Mouse (Mus musculus) bone marrow macrophage, adult 2 months (primary cell): ENCODE measurements around the gene Prkce. TPM values are rescaled to one million over a fixed set of nuclear protein-coding genes. Genes with fewer than 3 reads are reported as not detected.

Source experiments
- H3K27ac ChIP-seq: 2 replicates; pipeline ENCODE4 v1.5.1; 2012; ENCODE audit warnings: low read depth, low read length; ENCODE audit not compliant: insufficient read depth
- H3K4me1 ChIP-seq: 2 replicates; pipeline ENCODE4 v1.6.1; 2012; ENCODE audit warnings: low read length; ENCODE audit not compliant: control insufficient read depth, insufficient read depth
- H3K4me3 ChIP-seq: 2 replicates; pipeline ENCODE4 v1.5.1; 2012; ENCODE audit warnings: mild to moderate bottlenecking, low read length, moderate library complexity; ENCODE audit not compliant: insufficient read depth
- CTCF ChIP-seq: IDR thresholded peaks from 2 replicates; pipeline ENCODE4 v1.5.1; 2012; ENCODE audit warnings: low read depth, mild to moderate bottlenecking, low read length, moderate library complexity
- POLR2A ChIP-seq: IDR thresholded peaks from 2 replicates; pipeline ENCODE4 v1.6.1; 2012; ENCODE audit warnings: mild to moderate bottlenecking, low read depth, low read length, borderline replicate concordance
- polyA plus RNA-seq: library from polyadenylated mRNA; stranded (reverse); fragments of >200 nt; gene quantifications from 2 replicates; pipeline ENCODE4 v1.2.4, GENCODE M21; 2012; ENCODE audit not compliant: missing spikeins, insufficient read depth, insufficient read length

The Prkce gene
- polyA plus RNA-seq, 1 experiment: 1.8 TPM

- no peak overlapping the region for H3K27ac ChIP-seq
- H3K4me1 ChIP-seq: no peaks in the 10 kb centered on the region
- no peak for TF ChIP-seq POLR2A
- no peak for TF ChIP-seq CTCF
- no peak overlapping the region for H3K4me3 ChIP-seq
Observed at GRCm38 (mm10) chr17:86523843-86524242, 356.3 kb downstream of the Prkce start.

DNA sequence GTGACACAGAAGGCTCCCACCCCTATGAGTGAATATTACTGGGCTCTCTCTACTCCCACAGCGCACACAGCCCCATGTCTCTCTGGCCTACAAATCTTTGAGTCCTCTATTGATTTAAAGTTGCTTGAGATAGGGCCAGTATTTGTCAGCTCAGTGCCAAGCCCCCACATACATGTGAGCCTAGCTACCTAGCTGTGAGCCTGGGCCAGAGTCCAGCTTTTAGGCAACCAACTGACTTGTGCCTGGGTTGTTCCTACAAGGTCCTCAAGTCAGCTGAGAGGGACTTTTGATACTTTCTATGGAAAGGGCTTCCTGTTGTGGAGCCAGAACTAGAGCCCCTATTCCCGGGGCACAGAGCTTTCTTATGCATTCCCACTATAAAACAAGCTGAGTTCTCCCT lies 357.5 kb downstream of the Prkce start:
- no peak overlapping the region for H3K4me3 ChIP-seq
- H3K4me1 ChIP-seq: no peaks in the 10 kb centered on the region
- no peak for TF ChIP-seq CTCF
- no peak for TF ChIP-seq POLR2A
- no peak overlapping the region for H3K27ac ChIP-seq

DNA sequence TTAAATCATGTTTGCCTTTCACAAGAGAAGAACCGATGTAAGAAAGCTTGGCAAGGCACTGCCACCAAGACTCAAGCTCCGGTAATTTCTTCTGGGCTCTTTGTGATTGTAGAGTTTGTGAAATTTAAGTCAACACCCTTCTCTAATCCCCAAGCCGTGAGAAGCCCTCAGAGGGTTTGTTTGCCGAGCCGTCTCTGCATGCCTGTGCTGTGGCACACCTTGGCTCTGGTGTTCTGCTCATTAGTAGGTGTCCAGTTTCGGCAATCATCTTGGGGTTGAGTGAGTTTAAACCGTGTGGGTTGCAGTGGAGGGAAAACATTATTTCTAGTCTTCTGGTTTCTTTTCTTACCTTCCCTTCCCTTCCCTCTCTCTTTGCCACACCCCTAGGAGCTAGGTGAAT lies 358.4 kb downstream of the Prkce start:
- Histone ChIP-seq H3K4me3 (no peak overlapping the region), H3K4me1 (no peaks in the 10 kb centered on the region), H3K27ac (no peak overlapping the region)
- TF ChIP-seq CTCF: no peak
- TF ChIP-seq POLR2A: no peak

DNA sequence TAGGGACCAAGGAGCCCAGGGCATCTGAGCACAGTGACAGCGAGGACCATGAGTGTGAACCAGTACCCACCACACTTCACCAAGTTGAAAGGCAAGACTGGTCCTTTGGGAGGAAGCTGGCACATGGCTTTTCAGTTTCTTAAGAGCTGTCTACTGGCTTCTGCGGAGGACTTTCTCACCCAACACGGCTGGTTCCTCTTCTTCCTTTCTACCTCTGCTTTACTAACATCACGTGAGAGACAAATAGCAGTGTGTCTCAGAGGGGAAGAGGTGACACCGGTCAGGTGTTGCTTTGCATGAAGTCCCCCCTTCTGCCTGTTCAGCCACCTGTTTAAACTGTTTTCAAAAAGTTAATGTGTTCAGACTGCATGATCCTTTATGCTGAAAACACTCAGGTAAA lies 359.7 kb downstream of the Prkce start:
- Histone ChIP-seq H3K4me1 (no peaks in the 10 kb centered on the region), H3K4me3 (no peak overlapping the region), H3K27ac (no peak overlapping the region)
- TF ChIP-seq POLR2A: no peak
- TF ChIP-seq CTCF: no peak

DNA sequence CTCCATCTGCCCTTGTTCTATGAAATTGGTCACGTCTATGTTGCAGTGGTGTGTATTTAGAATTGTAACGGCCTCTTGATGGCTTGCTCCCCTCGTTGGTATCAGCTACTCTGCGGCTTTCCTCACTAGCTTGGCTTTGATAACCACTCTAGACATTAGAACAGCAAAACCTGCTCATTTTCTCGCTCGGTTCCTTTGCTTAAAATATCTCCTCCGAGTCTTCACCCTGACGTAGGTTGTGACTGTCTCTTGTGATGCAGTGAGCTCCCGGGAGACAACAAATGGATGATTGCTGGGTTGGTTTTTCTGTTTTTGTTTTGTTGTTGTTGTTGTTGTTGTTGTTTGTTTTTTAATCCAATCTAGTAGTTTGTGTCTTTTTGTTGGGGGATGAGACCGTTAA lies 361.4 kb downstream of the Prkce start:
- Histone ChIP-seq H3K4me1 (no peaks in the 10 kb centered on the region), H3K27ac (no peak overlapping the region), H3K4me3 (no peak overlapping the region)
- TF ChIP-seq POLR2A (no peak), CTCF (no peak)

DNA sequence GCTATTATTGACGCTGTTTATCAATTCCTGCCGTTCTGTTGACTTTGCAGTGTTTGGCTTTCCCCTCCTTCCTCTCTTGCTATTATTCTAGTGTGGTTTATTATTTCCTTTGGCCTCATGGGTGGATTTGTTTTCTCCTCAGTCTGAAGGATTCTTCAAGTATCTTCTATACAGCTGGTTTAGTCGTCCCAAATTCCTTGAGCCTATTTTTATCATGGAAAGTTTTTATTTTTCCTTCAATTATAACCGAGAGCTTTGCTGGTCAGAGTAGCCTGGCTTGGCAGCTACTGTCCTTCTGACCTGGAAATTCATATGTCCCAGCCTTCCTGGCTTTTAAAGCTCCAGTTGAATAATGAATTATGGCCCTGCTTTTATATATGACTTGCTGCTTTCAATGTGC lies 361.8 kb downstream of the Prkce start:
- Histone ChIP-seq H3K4me3 (no peak overlapping the region), H3K27ac (no peak overlapping the region), H3K4me1 (no peaks in the 10 kb centered on the region)
- TF ChIP-seq CTCF: no peak

DNA sequence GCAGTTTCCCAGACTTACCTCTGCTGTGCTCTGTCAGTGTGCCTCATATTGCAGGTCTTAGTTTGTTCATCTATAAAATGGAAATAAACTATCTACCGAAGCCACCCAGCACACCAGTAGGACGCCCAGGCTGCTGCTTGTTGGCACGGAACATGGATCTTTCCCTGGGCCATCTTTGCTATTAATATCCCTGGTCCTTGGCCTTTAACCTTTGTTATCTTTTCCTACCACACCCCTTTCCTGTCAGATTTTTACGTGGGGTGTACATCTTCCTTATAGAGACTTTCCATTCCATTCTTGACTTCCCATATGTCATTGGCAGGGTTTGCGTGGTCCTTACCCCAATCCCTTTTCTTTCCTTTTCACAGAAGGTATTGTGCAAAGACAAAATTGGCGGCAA lies 363.6 kb downstream of the Prkce start:
- Histone ChIP-seq H3K4me3 (no peak overlapping the region), H3K27ac (no peak overlapping the region), H3K4me1 (0 out of 2 replicates have a peak, but pooled peaks cover 2% of the 10 kb centered on the region)
- TF ChIP-seq POLR2A (no peak), CTCF (no peak)

- no peak overlapping the region for H3K4me3 ChIP-seq
- TF ChIP-seq POLR2A: no peak
- TF ChIP-seq CTCF: no peak
- H3K27ac ChIP-seq: no peak overlapping the region
- H3K4me1 ChIP-seq: 0 out of 2 replicates have a peak, but pooled peaks cover 3% of the 10 kb centered on the region
Observed at GRCm38 (mm10) chr17:86532783-86533548, 365.4 kb downstream of the Prkce start.

DNA sequence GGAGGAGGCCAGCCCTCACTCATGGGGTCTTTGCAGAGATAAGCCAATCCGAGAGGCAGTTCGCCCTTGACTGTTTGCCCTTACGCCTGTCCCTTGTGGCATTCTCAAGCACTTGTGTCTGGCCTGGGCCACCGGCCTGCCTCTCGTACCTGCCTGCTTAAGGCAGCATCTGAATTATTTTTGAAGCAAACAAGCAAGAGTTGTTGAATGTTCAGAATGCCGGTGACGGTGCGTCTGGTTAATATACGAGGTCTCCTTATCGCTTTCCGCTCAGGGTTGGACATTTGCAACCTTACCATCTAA lies 365.9 kb downstream of the Prkce start:
- Histone ChIP-seq H3K4me1 (0 out of 2 replicates have a peak, but pooled peaks cover 3% of the 10 kb centered on the region), H3K4me3 (no peak overlapping the region), H3K27ac (no peak overlapping the region)
- TF ChIP-seq CTCF (no peak), POLR2A (no peak)

GRCm38 (mm10) chr17:86535096-86535495 lies 367.5 kb downstream of the Prkce start:
- Histone ChIP-seq H3K4me1 (0 out of 2 replicates have a peak, but pooled peaks cover 3% of the 10 kb centered on the region), H3K4me3 (no peak overlapping the region), H3K27ac (no peak overlapping the region)
- TF ChIP-seq CTCF: no peak
- no peak for TF ChIP-seq POLR2A
